Mouse (Mus musculus) liver, postnatal 0 days (tissue): ENCODE data around the gene Gm20388.

Source experiments
- CTCF ChIP-seq: sonication (generic); IDR thresholded peaks from 2 replicates; pipeline ENCODE4 v1.5.1; 2016; ENCODE audit warnings: antibody characterized with exemption, low read depth
- EP300 ChIP-seq: IDR thresholded peaks from 2 replicates; pipeline ENCODE4 v1.6.1; 2016; ENCODE audit warnings: antibody characterized with exemption, low read depth, mild to moderate bottlenecking

DNA sequence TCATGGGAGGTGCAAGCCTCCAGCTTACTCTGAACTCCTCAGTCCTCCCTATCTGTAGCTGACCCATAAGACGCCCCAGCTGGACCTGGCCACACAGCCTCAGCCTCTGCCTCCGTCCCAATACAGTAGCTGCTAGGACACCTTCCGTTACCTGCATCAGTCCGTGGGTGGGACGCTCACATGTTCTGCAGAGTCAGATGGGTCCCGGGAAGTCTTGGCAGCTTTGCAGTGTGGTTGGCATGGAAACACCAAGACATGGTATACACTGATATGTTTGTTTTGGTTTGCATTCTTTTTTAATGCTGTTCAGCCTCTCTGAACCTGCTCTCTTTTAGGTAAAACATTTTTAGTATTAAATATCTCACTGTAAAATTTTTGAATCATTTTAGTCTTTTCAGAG, 3925.7 kb downstream of the Gm20388 start:
- no peak for TF ChIP-seq CTCF
- TF ChIP-seq EP300 = no peak
